Mouse (Mus musculus) intestine, postnatal 0 days (tissue): ENCODE data around the gene Rftn2. TPM values are rescaled to one million over a fixed set of nuclear protein-coding genes. Genes with fewer than 3 reads are reported as not detected.

Experiments
- ATAC-seq: fragments of 200-750 bp; cut with Nextera tagmentation; 2 replicates; pipeline ENCODE4 v1.8.0; 2017; ENCODE audit warnings: mild to moderate bottlenecking, moderate TSS enrichment, moderate library complexity
- H3K27ac ChIP-seq: fragments of 300-500 bp; sonication (generic); 2 replicates; pipeline ENCODE4 v1.5.1; 2014; ENCODE audit warnings: mild to moderate bottlenecking, low read depth, low read length, moderate library complexity
- H3K27me3 ChIP-seq: fragments of 300-500 bp; sonication (generic); replicated peaks from 2 replicates; pipeline ENCODE4 v1.6.1; 2014; ENCODE audit warnings: low read length, mixed read lengths; ENCODE audit not compliant: control insufficient read depth, insufficient read depth
- H3K36me3 ChIP-seq: fragments of 300-500 bp; sonication (generic); 2 replicates; pipeline ENCODE4 v1.6.1; 2014; ENCODE audit warnings: mild to moderate bottlenecking, moderate library complexity; ENCODE audit not compliant: control insufficient read depth, insufficient read depth
- H3K4me1 ChIP-seq: fragments of 300-500 bp; sonication (generic); replicated peaks from 2 replicates; pipeline ENCODE4 v1.6.1; 2014; ENCODE audit warnings: antibody characterized with exemption, low read length, mixed read lengths; ENCODE audit not compliant: control insufficient read depth, insufficient read depth
- H3K4me2 ChIP-seq: fragments of 300-500 bp; sonication (generic); replicated peaks from 2 replicates; pipeline ENCODE4 v1.6.1; 2014; ENCODE audit warnings: low read depth, mild to moderate bottlenecking, moderate library complexity
- H3K4me3 ChIP-seq: fragments of 300-500 bp; sonication (generic); 2 replicates; pipeline ENCODE4 v1.5.1; 2014; ENCODE audit warnings: low read depth, low read length
- H3K9ac ChIP-seq: fragments of 300-500 bp; sonication (generic); 2 replicates; pipeline ENCODE4 v1.6.1; 2014; ENCODE audit warnings: mild to moderate bottlenecking, low read depth, low read length
- H3K9me3 ChIP-seq: fragments of 300-500 bp; sonication (generic); 2 replicates; pipeline ENCODE4 v1.6.1; 2016; ENCODE audit warnings: mixed run types; ENCODE audit not compliant: control insufficient read depth
- CTCF ChIP-seq: sonication (generic); IDR thresholded peaks from 2 replicates; pipeline ENCODE4 v1.5.1; 2016; ENCODE audit warnings: low read depth, mild to moderate bottlenecking, control low read depth, antibody characterized with exemption, moderate library complexity
- WGBS: fragments of 180-500 bp; shearing (Covaris S2); extraction: QIAGEN DNeasy Blood & Tissue Kit; methylation state at CpG from one replicate; pipeline ENCODE4 v1.1.7; 2014; 5-methylcytosine and 5-hydroxymethylcytosine counted together
- polyA plus RNA-seq: library from polyadenylated mRNA; unstranded; fragments of >200 nt; fragmentation: Nextera tagmentation; extraction: Ambion mirVana; gene quantifications from 2 replicates; pipeline ENCODE4 v1.2.1, GENCODE M21; 2015

The Rftn2 gene
- polyA plus RNA-seq, 1 experiment from 2014 or later, result 3.4 TPM

- H3K27ac ChIP-seq, result no peak overlapping the region
Measured at GRCm38 (mm10) chr1:55194064-55194915, 32.3 kb downstream of the Rftn2 start.

GRCm38 (mm10) chr1:55193316-55193715 is 33.3 kb downstream of the Rftn2 start:
- no peaks in the 10 kb centered on the region for H3K27me3 ChIP-seq
- no peak overlapping the region for H3K4me3 ChIP-seq
- H3K9ac ChIP-seq, result no peak overlapping the region
- ATAC-seq, result no peak
- no peaks in the 10 kb centered on the region for H3K36me3 ChIP-seq
- no peaks in the 10 kb centered on the region; the same call in 1 of the 2 replicates for H3K4me1 ChIP-seq
- WGBS, result 34% methylated on average over 2 of the region's 2 CpGs
- no peak for TF ChIP-seq CTCF
- no peaks in the 10 kb centered on the region for H3K9me3 ChIP-seq
- no peak overlapping the region for H3K27ac ChIP-seq
- no peak overlapping the region for H3K4me2 ChIP-seq

More at GRCm38 (mm10) chr1:55194064-55194915, 32.3 kb downstream of the Rftn2 start:
- Histone ChIP-seq H3K4me1 (no peaks in the 10 kb centered on the region; the same call in 1 of the 2 replicates), H3K4me3 (no peak overlapping the region), H3K9me3 (no peaks in the 10 kb centered on the region), H3K4me2 (no peak overlapping the region), H3K36me3 (no peaks in the 10 kb centered on the region), H3K9ac (no peak overlapping the region), H3K27me3 (no peaks in the 10 kb centered on the region)
- TF ChIP-seq CTCF, result no peak
- WGBS, result 84% methylated on average over 19 of the region's 19 CpGs
- ATAC-seq, result no peak

DNA sequence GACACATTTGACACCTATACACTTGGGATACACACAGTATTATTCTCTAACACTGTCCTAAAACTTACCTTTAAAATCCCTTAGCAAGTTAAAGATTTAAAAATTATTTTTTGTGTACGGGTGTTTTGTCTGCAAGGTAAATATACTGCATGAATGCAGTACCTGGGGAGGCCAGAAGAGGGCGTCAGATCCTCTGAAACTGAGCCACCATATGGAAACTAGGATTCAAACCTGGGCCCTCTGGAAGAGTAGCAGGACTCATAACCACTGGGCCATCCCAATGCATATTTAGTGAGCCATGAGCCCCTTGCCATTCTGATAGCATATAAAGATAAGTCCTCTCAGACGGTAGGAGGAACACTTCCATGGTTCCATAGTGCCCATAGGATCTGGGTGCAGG is 33.8 kb downstream of the Rftn2 start:
- Histone ChIP-seq H3K27me3 (no peaks in the 10 kb centered on the region), H3K4me2 (no peak overlapping the region), H3K4me1 (no peaks in the 10 kb centered on the region; the same call in 1 of the 2 replicates), H3K36me3 (no peaks in the 10 kb centered on the region), H3K27ac (no peak overlapping the region), H3K9ac (no peak overlapping the region), H3K4me3 (no peak overlapping the region), H3K9me3 (no peaks in the 10 kb centered on the region)
- ATAC-seq, result no peak
- 44% methylated on average over 3 of the region's 3 CpGs for WGBS
- peak; percentile 75 for TF ChIP-seq CTCF

DNA sequence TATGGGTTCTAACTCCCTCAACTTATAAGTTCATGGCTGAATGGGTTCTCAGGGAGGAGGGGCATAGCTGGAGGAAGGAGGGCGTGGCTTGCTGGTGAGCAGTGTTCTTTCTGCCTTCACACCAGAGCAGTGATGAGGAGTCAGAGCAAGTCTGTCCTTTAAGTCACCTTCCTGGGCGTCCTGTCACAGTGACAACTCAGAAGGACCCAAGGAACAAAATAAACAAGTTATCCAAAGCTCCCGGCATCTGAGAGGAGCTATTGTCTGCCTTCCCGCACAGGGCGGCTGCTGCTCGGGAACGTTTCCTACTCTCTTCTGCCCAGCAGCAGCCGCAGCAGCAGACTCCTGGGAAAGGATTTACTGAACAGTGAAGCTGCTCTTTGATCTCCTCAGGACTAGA is 34.6 kb downstream of the Rftn2 start:
- Histone ChIP-seq H3K9me3 (no peaks in the 10 kb centered on the region), H3K4me1 (no peaks in the 10 kb centered on the region; the same call in 1 of the 2 replicates), H3K36me3 (no peaks in the 10 kb centered on the region), H3K9ac (peak overlapping the region; percentile 23; the same call in 1 of the 2 replicates), H3K4me3 (peak overlapping the region; percentile 18; the same call in 1 of the 2 replicates), H3K27ac (0 out of 2 replicates have a peak overlapping the region, but pooled peaks have one; percentile 24), H3K4me2 (peak overlapping the region; percentile 64), H3K27me3 (no peaks in the 10 kb centered on the region)
- TF ChIP-seq CTCF, result no peak
- WGBS, result 8% methylated on average over 8 of the region's 8 CpGs
- ATAC-seq, result peak; percentile 36; the same call in 1 of the 2 replicates

GRCm38 (mm10) chr1:55186592-55187210 is 39.9 kb downstream of the Rftn2 start:
- no peak for TF ChIP-seq CTCF
- H3K27ac ChIP-seq, result no peak overlapping the region
- H3K9me3 ChIP-seq, result no peaks in the 10 kb centered on the region
- no peaks in the 10 kb centered on the region for H3K4me1 ChIP-seq
- H3K4me3 ChIP-seq, result no peak overlapping the region
- H3K27me3 ChIP-seq, result no peaks in the 10 kb centered on the region
- WGBS, result 47% methylated on average over 11 of the region's 11 CpGs
- no peak overlapping the region for H3K4me2 ChIP-seq
- no peak overlapping the region for H3K9ac ChIP-seq
- ATAC-seq, result no peak
- H3K36me3 ChIP-seq, result no peaks in the 10 kb centered on the region; the same call in 1 of the 2 replicates

- H3K4me2 ChIP-seq, result no peak overlapping the region
- no peaks in the 10 kb centered on the region; the same call in 1 of the 2 replicates for H3K36me3 ChIP-seq
- WGBS, result 86% methylated on average over 6 of the region's 6 CpGs
- H3K4me1 ChIP-seq, result no peaks in the 10 kb centered on the region
- H3K9ac ChIP-seq, result no peak overlapping the region
- H3K27ac ChIP-seq, result no peak overlapping the region
- peak; percentile 66 for TF ChIP-seq CTCF
- ATAC-seq, result 0 out of 2 replicates have a peak, but pooled peaks have one; percentile 19
- H3K27me3 ChIP-seq, result no peaks in the 10 kb centered on the region
- no peaks in the 10 kb centered on the region for H3K9me3 ChIP-seq
- H3K4me3 ChIP-seq, result no peak overlapping the region
Measured at GRCm38 (mm10) chr1:55185718-55186117, 40.9 kb downstream of the Rftn2 start.
